Mouse (Mus musculus) T-helper 2 cell (primary cell): ENCODE data around the gene Znhit1.

Experiments
- in situ Hi-C: fragments of 300-600 bp; cut with MboI, MseI; formaldehyde crosslinking; loops from one replicate; pipeline ENCODE4 v1.15.1; 2025; ENCODE audit warnings: high pct_unique_total_duplicates

Gene Znhit1

DNA sequence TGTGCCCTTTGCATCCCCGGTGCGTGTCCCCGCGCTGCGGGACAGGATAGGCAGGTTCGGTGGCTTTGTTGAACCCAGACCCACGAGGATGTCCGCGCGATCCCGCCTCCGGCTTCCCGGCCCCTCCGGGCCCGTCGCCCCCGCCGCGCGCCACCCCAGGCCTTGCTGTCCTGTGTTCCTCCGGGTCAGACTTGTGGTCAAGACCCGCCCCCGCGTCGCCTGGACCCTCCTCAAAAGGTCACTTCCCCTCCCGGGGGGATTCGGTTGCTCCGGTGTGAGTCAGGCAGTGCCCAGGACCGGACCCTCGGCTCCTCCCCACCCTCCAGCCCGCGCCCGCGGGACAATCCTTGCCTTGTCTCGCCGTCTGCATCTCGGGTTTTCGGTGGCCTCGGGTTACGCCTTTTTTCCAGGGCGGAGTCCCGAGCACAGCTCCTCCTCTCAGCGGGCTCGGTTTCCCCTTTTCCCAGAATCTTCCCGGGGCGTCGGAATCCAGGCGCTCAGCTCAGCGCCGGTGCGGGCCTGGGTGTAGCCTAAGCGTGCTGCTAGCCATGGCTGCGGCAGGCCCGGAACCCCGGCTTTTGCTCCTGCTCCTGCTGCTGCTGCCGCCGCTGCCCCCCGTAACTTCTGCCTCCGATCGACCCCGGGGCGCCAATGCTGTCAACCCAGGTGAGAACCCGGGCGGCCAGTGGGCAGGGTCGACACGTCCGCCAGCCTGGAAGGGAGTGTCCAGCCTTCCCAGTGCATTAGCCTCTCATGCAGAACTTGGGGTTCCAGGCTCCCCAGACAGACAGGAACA, 485 bp downstream of the Znhit1 start:
- in situ Hi-C loops = no loop called here

DNA sequence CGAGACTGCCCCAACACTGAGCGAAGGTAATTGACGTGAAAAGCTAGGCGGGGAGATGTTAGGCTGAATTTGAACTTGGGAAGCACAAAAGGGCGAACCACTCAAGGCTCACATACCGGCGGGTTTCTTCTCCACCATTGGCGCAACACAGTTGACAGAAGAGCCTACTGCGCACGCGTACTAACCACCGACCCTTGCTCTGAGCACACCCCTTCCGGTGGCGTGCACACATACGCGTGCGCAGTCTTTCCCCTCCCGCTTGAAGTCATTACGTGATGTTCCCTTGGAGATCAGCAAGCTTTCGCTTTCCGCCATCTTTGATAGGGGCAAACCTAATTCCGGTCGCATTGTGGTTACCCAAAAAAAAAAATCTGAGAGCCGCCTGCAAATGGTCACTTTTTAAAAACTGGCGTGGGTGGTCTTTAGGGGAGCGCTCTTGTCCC, 1.1 kb downstream of the Znhit1 start, which contains the start of gene Plod3:
Gene Plod3, plus strand, starts transcription at position 325 of the 443 bp plus-strand sequence.
- in situ Hi-C loops = no loop called here

DNA sequence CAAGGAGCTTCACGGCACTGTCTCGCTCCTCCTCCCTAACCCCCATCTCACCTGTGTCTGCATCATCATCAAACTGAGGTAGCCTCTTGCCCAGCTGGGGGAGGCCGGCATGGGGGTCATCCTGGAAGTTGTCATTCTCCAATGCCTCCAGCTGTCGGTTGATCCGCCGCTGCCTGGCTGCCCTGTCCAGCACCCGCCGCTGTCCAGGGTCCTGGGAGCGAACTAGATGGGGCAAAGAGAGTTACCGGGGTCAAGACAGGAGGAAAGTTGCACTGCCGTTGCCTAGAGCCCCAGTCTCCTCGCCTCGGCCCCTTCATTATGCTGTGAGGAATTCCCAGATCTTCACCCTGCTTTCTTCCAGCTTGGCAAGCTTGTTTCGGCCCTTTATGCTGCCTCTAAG, 3.0 kb downstream of the Znhit1 start:
- in situ Hi-C loops = no loop called here

DNA sequence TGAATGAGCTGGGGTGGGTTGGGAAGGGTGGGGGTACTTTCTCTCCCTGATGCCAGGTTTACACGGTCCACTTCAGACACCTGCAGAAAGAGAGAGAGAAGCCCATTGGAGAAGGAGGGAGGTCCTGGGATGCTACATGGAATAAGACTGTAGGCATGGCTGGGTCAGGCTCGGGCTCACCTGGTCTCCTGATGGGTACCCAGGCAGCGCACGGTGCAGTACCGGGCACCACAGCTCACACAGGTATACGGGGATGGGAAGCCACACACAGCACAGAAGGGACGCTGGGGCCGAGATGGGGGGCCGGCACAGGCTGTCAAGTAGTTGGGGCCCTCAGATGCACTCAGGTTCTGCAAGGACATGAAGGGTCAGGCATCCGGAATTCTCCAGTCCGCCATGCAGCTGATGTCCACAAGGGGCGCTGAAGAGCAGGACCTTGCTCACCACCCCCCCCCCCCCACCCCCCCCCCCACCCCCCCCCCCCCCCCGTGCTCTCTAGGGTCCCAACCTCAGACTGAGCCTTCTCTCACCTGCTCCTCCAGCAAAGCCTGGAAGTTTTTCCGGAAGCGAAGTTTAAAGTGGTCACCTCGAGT, 5.4 kb downstream of the Znhit1 start:
- in situ Hi-C loops = no loop called here

DNA sequence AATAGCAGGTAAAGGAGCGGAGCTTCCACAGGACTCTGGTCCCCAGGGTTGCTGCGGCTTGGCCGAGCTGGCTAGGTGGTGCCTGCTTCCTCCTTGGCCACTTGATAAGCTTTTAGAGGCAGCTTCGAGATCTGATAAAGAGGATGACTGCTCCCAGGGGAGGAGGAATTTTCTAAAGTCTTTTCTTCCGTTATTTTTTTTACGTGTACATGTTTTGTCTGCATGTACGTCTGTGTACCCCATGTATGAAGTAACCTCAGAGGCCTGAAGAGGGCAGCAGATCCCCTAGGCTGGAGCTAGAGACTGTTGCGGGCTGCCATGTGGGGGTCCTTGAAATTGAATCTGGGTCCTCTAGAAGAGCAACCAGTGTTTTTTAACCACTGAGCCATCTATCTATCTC, 6.8 kb downstream of the Znhit1 start:
- in situ Hi-C loops = no loop called here

DNA sequence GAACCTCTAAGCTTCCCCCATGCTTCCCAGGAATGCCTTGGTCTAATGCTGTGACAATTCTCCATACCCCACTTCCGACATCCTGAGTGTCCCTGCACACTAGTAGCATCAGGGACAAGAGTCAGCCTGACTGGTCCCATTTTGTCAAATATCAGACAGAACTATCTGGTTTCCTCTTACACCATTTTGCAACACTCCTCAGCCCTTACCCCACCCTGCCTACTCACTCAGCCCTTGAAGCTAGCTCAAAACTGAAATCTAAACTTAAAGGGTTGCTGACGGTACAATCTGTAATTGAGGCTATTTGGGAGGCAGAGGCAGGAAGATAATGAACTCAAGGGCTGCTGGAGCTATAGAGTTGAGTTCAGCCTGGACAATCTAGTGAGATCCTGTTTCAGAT, 8.1 kb downstream of the Znhit1 start:
- in situ Hi-C loops = no loop called here

DNA sequence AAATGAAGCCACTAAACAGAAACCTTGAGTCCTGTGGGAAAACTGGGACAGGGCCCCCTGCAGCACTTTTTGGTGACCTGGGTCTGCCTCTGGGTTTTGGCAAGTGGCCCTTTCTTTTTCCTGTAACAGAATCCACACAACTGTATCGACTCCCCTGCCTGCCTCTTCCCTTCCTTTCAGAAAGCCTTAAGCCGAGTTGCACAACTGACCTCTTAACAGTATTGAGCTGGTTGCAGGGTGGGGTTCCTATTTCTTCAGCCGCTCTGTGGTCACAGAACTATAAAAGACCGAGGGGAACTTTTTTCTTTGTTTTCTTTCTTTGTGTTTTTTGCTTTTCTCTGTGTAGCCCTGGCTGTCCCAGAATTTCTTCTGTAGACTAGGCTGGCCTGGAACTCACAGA, 10.1 kb downstream of the Znhit1 start:
- in situ Hi-C loops = no loop called here

DNA sequence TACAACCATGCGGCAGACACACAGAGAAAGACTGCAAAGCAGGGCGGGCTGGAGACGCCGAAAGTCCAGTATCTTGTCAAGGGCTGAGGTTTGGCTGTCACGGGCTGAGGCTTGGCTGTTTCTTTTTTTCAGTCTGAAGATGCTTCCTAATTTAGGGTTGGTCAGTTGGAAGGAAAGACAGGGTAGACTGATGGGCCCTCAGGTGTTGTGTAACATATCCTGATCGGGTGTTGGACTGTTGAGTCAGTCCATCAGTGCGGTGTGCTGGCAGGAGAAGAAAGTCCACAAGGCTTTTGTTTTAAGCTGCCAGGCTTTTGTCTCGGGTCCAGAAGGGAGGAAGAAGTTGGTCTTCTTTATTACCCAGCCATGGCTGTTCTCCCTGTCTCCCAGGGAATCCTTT, 14.2 kb downstream of the Znhit1 start:
- in situ Hi-C loops = loop anchor here (5.0 kb wide), 1 partner anchor 46 kb away; no protein-coding TSS in a partner anchor

DNA sequence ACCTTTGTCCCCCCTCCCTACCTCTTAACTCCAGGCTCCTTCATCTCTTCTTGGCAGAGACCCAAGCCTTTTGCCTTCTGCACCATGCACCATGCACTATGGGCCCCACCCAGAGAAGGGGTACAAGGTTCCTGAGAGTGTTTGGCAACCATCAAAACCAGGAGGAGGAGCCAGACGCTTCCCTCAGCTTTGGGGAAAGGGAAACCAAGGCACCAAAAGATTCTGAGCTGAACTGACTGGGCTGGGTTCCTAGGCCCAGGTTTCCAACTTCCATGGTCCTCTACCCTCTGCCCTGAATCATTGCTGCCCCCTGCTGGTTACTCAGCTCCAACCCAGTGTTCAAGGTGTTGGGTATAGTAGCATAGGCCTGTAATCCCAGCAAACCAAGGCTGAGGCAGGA, 17.1 kb downstream of the Znhit1 start:
- in situ Hi-C loops = loop anchor here (5.0 kb wide), 1 partner anchor 43 kb away; no protein-coding TSS in a partner anchor

DNA sequence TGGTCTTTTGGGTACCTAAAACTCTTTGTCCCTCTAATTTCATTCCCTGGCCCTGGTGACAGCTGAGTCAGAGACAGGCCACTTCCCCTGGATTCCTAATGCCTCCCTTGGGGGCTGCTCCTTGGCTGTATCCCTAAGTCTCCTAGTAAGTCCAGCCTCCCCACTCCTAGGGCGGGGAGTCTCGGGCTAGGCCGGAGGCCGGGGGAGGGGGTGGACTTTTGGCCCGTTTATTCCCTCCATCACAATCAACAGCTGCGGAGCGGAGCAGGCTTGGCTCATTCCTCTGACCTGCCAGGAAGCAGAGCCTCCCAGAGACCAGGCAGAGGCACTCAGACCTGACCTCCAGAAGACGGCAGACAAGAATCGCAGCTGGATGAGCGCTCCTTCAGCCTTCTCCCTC, 20.2 kb downstream of the Znhit1 start:
- in situ Hi-C loops = no loop called here

DNA sequence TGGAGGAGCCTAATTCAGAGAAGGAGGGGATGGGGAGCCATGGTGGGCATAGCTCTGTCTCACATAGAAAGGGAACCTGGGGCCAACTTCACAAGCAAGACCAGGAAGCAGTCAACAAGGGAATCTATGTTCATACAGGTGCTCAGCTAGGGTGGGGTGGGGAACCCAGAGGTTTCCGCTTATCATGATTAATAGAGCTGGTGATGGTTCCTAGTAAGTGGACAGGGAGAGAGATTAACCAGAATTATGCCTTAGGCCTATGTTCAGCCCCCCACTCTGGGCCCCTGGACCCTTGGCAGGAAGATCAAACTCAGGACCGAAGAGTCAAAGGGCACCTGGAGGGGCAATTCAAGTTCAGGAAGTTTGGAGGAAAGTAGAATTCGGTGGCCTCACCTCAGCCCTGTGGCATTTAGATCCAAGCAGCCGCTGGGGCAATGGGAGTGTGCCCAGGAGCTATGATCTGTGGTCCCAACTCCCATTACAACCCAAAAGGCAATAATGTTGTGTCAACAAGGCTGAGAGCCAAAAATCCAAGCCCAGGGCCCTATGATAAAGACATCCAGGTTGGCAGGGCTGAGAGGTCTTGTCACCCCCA, 20.9 kb downstream of the Znhit1 start:
- in situ Hi-C loops = no loop called here

DNA sequence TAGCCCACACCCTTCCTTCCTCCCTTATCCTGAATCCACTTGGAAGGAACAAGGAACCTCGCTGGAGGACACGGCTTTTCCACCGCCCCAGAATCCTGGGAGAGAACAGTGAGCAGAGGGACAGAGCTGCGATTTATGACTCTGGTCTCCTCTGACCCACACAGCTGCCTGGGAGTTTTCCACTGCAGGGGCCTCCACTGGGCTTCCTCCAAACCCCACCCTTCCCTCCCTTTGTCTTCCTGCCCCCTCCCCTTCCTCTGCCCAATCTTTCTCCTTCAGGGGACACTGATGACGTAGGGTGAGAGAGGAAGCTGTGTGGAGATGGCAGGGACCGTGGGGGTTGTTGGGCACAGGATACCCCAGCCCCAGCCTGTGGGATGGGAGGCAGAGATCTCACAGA, 21.5 kb downstream of the Znhit1 start, which contains the start of gene Cldn15:
Gene Cldn15, plus strand, starts transcription at position 286 of the 400 bp plus-strand sequence.
- in situ Hi-C loops = no loop called here

DNA sequence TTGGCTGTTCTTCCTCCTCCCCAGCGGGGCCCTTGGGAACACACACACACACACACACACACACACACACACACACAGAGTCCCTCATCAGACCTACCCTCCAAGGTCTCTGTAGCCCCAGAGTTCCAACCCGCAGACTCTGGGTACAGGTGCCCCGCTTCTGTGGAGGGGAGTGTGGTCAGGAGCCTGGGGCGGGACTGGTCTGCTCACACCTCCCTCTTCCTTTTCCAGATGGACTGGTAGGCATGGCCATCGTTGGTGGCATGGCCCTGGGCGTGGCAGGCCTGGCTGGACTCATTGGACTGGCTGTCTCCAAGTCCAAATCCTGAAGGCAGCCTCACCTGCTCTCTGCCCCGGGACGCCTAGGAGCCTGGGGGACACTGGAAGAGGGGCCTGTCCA, 22.1 kb downstream of the Znhit1 start:
- in situ Hi-C loops = no loop called here

DNA sequence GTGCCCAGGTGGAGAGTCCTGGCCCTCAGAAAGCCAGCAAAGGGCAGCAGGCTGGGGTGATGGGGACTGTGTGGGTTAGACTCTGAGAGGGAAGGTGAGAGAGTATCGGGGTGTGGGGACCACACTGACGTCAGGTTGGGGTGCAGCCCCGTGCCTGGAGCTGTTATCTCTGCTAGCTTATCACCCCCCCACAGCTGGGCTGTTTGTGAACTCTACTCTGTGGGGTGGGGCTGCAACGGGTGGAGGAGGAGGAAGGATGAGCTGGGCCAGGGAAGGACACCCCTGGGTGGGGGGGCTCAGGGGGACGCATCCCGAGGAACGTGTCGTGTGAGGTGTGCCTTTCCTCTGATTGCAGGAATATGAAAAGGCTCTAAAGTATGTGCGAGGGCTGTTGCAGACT, 22.6 kb downstream of the Znhit1 start:
- in situ Hi-C loops = no loop called here

DNA sequence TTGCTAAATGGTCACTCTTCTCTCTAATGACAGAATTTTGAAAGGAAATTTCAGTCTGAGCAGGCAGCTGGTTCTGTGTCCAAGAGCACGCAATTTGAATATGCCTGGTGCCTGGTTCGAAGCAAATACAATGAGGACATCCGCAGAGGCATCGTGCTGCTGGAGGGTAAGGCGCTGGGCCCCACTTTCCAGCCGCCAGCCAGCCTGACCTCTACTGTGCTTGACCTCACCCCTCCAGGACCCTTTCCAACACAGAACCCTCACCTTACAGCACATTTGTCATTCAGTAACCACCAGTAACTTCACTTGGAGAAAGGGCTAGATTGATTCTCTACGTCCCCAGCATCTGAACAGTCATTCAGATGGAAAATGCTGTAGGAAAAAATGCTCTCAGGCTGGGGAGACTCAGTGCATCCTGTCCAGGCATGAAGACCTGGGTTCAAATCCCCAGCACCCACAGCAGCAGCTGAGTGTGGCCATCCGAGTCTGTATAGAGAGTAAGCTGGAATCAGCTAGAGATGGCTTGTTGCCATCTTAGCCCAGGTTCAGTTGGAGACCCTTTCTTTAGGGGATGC, 24.8 kb downstream of the Znhit1 start:
- in situ Hi-C loops = no loop called here

DNA sequence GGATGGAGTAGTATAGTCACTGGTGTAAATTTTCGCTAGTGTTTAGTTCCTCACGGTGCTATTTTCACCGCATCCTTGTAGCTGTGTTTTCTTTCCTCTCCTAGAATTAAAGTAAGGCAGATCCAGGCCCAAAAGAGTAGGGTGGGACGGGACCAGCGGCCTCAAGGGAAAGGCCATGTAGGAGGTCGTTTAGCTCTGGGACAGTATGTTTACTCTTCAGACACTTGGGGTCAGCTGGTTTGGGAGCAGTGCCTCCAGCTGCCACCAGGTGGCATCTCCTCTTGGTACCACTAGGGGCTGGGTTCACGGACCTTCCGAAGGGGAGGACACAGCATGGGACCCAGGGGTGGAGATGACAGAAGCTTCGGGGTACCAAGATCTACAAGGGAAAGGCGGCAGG, 25.3 kb downstream of the Znhit1 start:
- in situ Hi-C loops = no loop called here

DNA sequence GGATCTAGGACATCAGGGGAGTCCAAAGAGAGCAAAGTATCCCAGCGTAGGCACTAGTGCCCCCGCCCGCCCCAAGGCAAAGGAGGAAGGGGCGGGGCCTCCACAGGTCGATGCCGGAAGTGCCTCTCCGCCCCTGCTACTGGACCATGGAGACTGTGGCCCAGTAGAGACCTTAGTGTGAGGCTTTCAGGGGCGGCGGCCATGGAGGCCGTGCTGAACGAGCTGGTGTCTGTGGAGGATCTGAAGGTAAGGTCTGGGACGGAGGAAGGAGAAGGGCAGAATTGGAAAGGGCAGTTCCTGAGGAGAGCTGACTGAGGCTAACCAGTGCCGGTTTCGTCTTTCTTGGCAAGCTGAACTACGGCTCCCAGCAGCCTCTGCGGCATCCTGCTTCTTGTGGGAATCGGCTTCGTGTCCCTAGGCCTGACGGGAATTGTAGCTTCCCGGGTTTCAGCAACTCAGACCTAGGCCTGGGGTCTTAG, 25.8 kb downstream of the Znhit1 start:
- in situ Hi-C loops = no loop called here

DNA sequence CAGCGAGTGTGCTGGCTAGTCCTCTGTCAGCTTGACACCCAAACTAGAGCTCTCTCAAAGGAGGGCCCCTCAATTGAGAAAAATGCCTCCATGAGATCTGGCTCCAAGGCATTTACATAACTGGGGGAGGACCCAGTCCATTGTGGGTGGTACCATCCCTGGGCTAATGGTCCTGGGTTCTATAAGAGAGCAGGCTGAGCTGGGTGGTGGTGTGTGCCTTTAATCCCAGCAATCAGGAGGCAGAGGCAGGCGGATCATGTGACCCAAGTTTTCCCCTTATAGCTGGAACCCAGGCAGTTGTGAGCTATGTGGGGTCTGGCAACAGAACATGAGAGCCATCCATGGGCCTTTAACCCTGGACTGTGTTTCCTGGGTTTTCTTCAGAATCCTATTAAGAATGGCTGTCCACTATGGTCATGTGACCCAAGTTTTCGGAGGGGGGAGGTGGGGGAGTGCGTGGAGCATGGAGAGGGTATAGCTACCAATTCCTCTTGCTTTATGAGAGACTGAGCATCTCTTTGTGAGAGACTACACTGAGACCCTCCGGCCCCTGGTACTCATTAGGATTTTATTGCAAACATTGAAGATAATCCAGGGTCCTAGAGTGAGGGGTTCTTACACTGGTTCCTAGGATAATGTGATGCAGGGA, 26.4 kb downstream of the Znhit1 start:
- in situ Hi-C loops = no loop called here

DNA sequence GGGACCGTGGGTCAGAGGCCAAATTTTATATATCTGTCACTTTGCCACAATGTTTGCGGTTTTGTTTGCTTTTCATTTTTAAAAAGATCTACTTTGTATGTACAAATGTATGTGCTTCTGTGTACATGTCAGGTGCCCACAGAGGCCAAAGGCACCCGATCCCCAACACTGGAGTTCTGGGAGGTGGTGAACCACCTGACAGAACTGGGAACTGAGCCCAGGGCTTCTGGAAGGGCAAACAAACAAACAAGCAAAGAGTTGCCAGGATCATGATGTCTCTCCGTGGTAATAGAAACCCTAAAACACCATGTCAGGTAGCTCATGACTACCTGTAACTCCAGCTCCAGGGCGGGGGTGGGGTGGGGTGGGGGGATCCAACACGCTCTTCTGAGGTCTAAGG, 27.8 kb downstream of the Znhit1 start:
- in situ Hi-C loops = no loop called here

DNA sequence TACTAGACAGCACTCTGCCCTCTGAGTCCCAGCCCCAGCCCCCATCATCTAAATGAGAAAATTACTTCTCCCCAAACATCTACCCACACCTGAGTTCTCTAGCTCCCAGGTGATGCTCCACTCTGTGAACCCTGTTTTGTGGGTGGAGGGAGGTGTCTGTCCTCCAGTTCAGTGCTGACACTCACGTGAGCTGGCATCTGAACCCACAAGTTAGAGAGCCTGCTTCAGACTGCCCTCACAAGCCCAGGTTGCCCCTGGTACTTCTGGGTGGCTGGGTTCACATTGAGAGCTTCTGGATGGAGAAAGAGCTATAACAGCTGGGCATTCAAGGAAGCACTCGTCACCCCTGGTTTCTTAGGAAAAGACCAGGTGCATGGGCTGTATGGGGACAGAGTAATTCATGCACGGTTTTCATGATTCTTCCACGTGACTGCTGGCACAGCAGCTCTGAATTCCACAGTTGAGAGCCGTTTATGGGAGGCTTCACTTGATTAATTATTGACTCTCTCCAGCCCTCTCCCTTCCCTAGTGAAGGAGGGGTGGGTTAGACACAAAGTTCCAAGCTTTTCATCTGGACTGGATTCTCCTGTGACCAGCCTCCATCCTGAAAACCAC, 28.7 kb downstream of the Znhit1 start:
- in situ Hi-C loops = no loop called here

DNA sequence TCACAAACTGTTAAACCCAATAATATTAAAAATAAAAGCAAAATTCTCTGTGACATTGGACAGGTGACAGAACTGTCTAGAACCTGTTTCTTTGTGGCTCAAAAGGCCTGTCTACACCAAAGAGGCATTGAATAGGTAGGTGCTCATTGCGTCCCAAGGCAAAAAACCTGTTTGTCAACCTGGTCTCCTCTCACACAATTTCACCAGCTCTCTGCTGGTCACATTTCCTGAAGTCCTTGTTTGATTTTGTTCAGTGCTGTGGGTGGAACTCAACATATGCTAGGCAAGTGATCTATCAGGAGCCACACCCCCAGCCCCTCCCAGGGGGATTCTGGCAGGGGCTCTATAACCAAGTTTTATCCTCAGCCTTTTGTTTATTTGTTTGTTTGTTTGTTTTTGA, 30.6 kb downstream of the Znhit1 start:
- in situ Hi-C loops = no loop called here
